Mouse (Mus musculus): ENCODE data around the gene Gria3. TPM values are rescaled to one million over a fixed set of nuclear protein-coding genes. Genes with fewer than 3 reads are reported as not detected.

The Gria3 gene
- polyA plus RNA-seq, 1 experiment from 2014 or later = 4.1 TPM

- Histone ChIP-seq H3K9ac (no peak overlapping the region), H3K9me3 (no peaks in the 10 kb centered on the region), H3K4me2 (no peak overlapping the region), H3K27ac (no peak overlapping the region), H3K4me3 (replicated peaks) (no peak overlapping the region), H3K27me3 (no peaks in the 10 kb centered on the region), H3K4me1 (no peaks in the 10 kb centered on the region), H3K36me3 (replicated peaks) (no peaks in the 10 kb centered on the region)
- ATAC-seq (ENCODE audit: low FRiP score) = no peak
- WGBS = 89% methylated on average over 5 of the region's 5 CpGs
Measured at GRCm38 (mm10) chrX:41438841-41439240, 38.2 kb downstream of the Gria3 start.

- Histone ChIP-seq H3K36me3 (replicated peaks) (no peaks in the 10 kb centered on the region), H3K27me3 (no peaks in the 10 kb centered on the region), H3K4me3 (replicated peaks) (no peak overlapping the region), H3K27ac (no peak overlapping the region), H3K4me2 (no peak overlapping the region), H3K4me1 (no peaks in the 10 kb centered on the region), H3K9me3 (no peaks in the 10 kb centered on the region), H3K9ac (no peak overlapping the region)
- ATAC-seq (ENCODE audit: low FRiP score) = no peak
- 68% methylated on average over 1 of the region's 1 CpGs for WGBS
Measured at GRCm38 (mm10) chrX:41448876-41449275, 48.2 kb downstream of the Gria3 start.

GRCm38 (mm10) chrX:41477486-41477885, 76.8 kb downstream of the Gria3 start:
- no peak for ATAC-seq (ENCODE audit: low FRiP score)
- WGBS = 69% methylated on average over 2 of the region's 2 CpGs
- Histone ChIP-seq H3K4me3 (replicated peaks) (no peak overlapping the region), H3K4me2 (no peak overlapping the region), H3K4me1 (no peaks in the 10 kb centered on the region), H3K36me3 (replicated peaks) (no peaks in the 10 kb centered on the region), H3K27ac (no peak overlapping the region), H3K9me3 (no peaks in the 10 kb centered on the region), H3K27me3 (no peaks in the 10 kb centered on the region), H3K9ac (no peak overlapping the region)

GRCm38 (mm10) chrX:41496528-41496927, 95.9 kb downstream of the Gria3 start:
- no peaks in the 10 kb centered on the region for H3K9me3 ChIP-seq
- no peak overlapping the region for H3K4me3 ChIP-seq (replicated peaks)
- no peaks in the 10 kb centered on the region for H3K36me3 ChIP-seq (replicated peaks)
- H3K9ac ChIP-seq = no peak overlapping the region
- H3K27me3 ChIP-seq = no peaks in the 10 kb centered on the region
- no peaks in the 10 kb centered on the region for H3K4me1 ChIP-seq
- no peak overlapping the region for H3K4me2 ChIP-seq
- no peak for ATAC-seq (ENCODE audit: low FRiP score)
- no peak overlapping the region for H3K27ac ChIP-seq
- 83% methylated on average over 4 of the region's 4 CpGs for WGBS

- ATAC-seq (ENCODE audit: low FRiP score) = no peak
- H3K36me3 ChIP-seq (replicated peaks) = no peaks in the 10 kb centered on the region
- H3K4me2 ChIP-seq = no peak overlapping the region
- H3K27ac ChIP-seq = no peak overlapping the region
- H3K9me3 ChIP-seq = no peaks in the 10 kb centered on the region
- H3K9ac ChIP-seq = no peak overlapping the region
- no peak overlapping the region for H3K4me3 ChIP-seq (replicated peaks)
- WGBS = 56% methylated on average over 3 of the region's 3 CpGs
- H3K27me3 ChIP-seq = no peaks in the 10 kb centered on the region
- H3K4me1 ChIP-seq = no peaks in the 10 kb centered on the region
Measured at GRCm38 (mm10) chrX:41505371-41505770, 104.7 kb downstream of the Gria3 start.

- Histone ChIP-seq H3K36me3 (replicated peaks) (no peaks in the 10 kb centered on the region), H3K27ac (no peak overlapping the region), H3K9me3 (no peaks in the 10 kb centered on the region), H3K4me2 (no peak overlapping the region), H3K27me3 (no peaks in the 10 kb centered on the region), H3K4me1 (no peaks in the 10 kb centered on the region), H3K9ac (no peak overlapping the region), H3K4me3 (replicated peaks) (no peak overlapping the region)
- no peak for ATAC-seq (ENCODE audit: low FRiP score)
- 67% methylated on average over 1 of the region's 1 CpGs for WGBS
Measured at GRCm38 (mm10) chrX:41507959-41508358, 107.3 kb downstream of the Gria3 start.

- ATAC-seq (ENCODE audit: low FRiP score) = no peak
- WGBS = 80% methylated on average over 3 of the region's 3 CpGs
Measured at GRCm38 (mm10) chrX:41514982-41515381, 114.3 kb downstream of the Gria3 start.

GRCm38 (mm10) chrX:41532511-41532910, 131.9 kb downstream of the Gria3 start:
- 83% methylated on average over 2 of the region's 2 CpGs for WGBS
- H3K9ac ChIP-seq = no peak overlapping the region

More at GRCm38 (mm10) chrX:41514982-41515381, 114.3 kb downstream of the Gria3 start:
- Histone ChIP-seq H3K9ac (no peak overlapping the region), H3K4me3 (replicated peaks) (no peak overlapping the region), H3K27ac (no peak overlapping the region), H3K9me3 (no peaks in the 10 kb centered on the region), H3K4me1 (no peaks in the 10 kb centered on the region), H3K36me3 (replicated peaks) (no peaks in the 10 kb centered on the region), H3K27me3 (no peaks in the 10 kb centered on the region), H3K4me2 (no peak overlapping the region)

GRCm38 (mm10) chrX:41535886-41536285, 135.2 kb downstream of the Gria3 start:
- Histone ChIP-seq H3K36me3 (replicated peaks) (no peaks in the 10 kb centered on the region), H3K4me3 (replicated peaks) (no peak overlapping the region), H3K9me3 (no peaks in the 10 kb centered on the region), H3K4me1 (no peaks in the 10 kb centered on the region), H3K27ac (no peak overlapping the region), H3K4me2 (no peak overlapping the region), H3K27me3 (no peaks in the 10 kb centered on the region), H3K9ac (no peak overlapping the region)
- no peak for ATAC-seq (ENCODE audit: low FRiP score)
- WGBS = 67% methylated on average over 2 of the region's 2 CpGs

More at GRCm38 (mm10) chrX:41532511-41532910, 131.9 kb downstream of the Gria3 start:
- Histone ChIP-seq H3K9me3 (no peaks in the 10 kb centered on the region), H3K4me3 (replicated peaks) (no peak overlapping the region), H3K4me1 (no peaks in the 10 kb centered on the region), H3K27me3 (no peaks in the 10 kb centered on the region), H3K27ac (no peak overlapping the region), H3K4me2 (no peak overlapping the region), H3K36me3 (replicated peaks) (no peaks in the 10 kb centered on the region)
- ATAC-seq (ENCODE audit: low FRiP score) = no peak

GRCm38 (mm10) chrX:41562296-41563060, 161.8 kb downstream of the Gria3 start:
- 73% methylated on average over 6 of the region's 6 CpGs for WGBS

GRCm38 (mm10) chrX:41564898-41565297, 164.2 kb downstream of the Gria3 start:
- Histone ChIP-seq H3K27me3 (no peaks in the 10 kb centered on the region), H3K4me2 (no peak overlapping the region), H3K4me1 (no peaks in the 10 kb centered on the region), H3K9me3 (no peaks in the 10 kb centered on the region), H3K36me3 (replicated peaks) (no peaks in the 10 kb centered on the region), H3K4me3 (replicated peaks) (no peak overlapping the region), H3K27ac (no peak overlapping the region), H3K9ac (no peak overlapping the region)
- no peak for ATAC-seq (ENCODE audit: low FRiP score)
- 76% methylated on average over 2 of the region's 2 CpGs for WGBS

More at GRCm38 (mm10) chrX:41562296-41563060, 161.8 kb downstream of the Gria3 start:
- H3K27ac ChIP-seq = no peak overlapping the region
- no peaks in the 10 kb centered on the region for H3K4me1 ChIP-seq
- no peak overlapping the region for H3K4me2 ChIP-seq
- H3K9me3 ChIP-seq = no peaks in the 10 kb centered on the region
- no peak for ATAC-seq (ENCODE audit: low FRiP score)
- no peak overlapping the region for H3K9ac ChIP-seq
- no peaks in the 10 kb centered on the region for H3K27me3 ChIP-seq
- no peaks in the 10 kb centered on the region for H3K36me3 ChIP-seq (replicated peaks)
- H3K4me3 ChIP-seq (replicated peaks) = no peak overlapping the region

- H3K27me3 ChIP-seq = no peaks in the 10 kb centered on the region
- no peak overlapping the region for H3K4me3 ChIP-seq (replicated peaks)
- WGBS = 86% methylated on average over 1 of the region's 1 CpGs
- no peak for ATAC-seq (ENCODE audit: low FRiP score)
- no peak overlapping the region for H3K27ac ChIP-seq
- H3K36me3 ChIP-seq (replicated peaks) = no peaks in the 10 kb centered on the region
- H3K4me1 ChIP-seq = no peaks in the 10 kb centered on the region
- no peaks in the 10 kb centered on the region for H3K9me3 ChIP-seq
- no peak overlapping the region for H3K9ac ChIP-seq
- H3K4me2 ChIP-seq = no peak overlapping the region
Measured at GRCm38 (mm10) chrX:41573079-41573478, 172.4 kb downstream of the Gria3 start.

- 73% methylated on average over 5 of the region's 5 CpGs for WGBS
- Histone ChIP-seq H3K4me2 (no peak overlapping the region), H3K27me3 (no peaks in the 10 kb centered on the region), H3K4me1 (no peaks in the 10 kb centered on the region), H3K4me3 (replicated peaks) (no peak overlapping the region), H3K27ac (no peak overlapping the region), H3K9ac (no peak overlapping the region), H3K36me3 (replicated peaks) (no peaks in the 10 kb centered on the region), H3K9me3 (no peaks in the 10 kb centered on the region)
- no peak for ATAC-seq (ENCODE audit: low FRiP score)
Measured at GRCm38 (mm10) chrX:41578797-41579196, 178.1 kb downstream of the Gria3 start.

Measured in forebrain, embryonic 12.5 days (tissue).